Mouse (Mus musculus) CH12.LX (cell line): Measurements from ENCODE around the gene Pigyl. TPM values are rescaled to one million over a fixed set of nuclear protein-coding genes. Genes with fewer than 3 reads are reported as not detected.
"Not testable (repeated sequence)": the region's sequence is repeated elsewhere in the genome, so short reads cannot be mapped to it uniquely, and the experiment has no call there.

ENCODE experiments used
- DNase-seq: peaks from one replicate; pipeline ENCODE4 v3.0.0-alpha.2; 2013; ENCODE audit errors: extremely low read depth
- H3K27ac ChIP-seq: 2 replicates; pipeline ENCODE4 v1.5.1; 2012; ENCODE audit warnings: low read depth, mild to moderate bottlenecking, control low read depth, moderate library complexity; ENCODE audit not compliant: insufficient read depth
- H3K27me3 ChIP-seq: replicated peaks from 2 replicates; pipeline ENCODE3; 2012; ENCODE audit warnings: inconsistent platforms
- H3K36me3 ChIP-seq, 2 experiments: replicated peaks in 1 of 2; 2 replicates each; pipeline versions ENCODE3 to v1.6.1; 2012; ENCODE audit warnings: inconsistent platforms in 1 of 2, low read length in 1 of 2, mild to moderate bottlenecking in 1 of 2, mixed read lengths in 1 of 2, moderate library complexity in 1 of 2; ENCODE audit not compliant: control insufficient read depth in 1 of 2, insufficient read depth in 1 of 2
- H3K4me1 ChIP-seq, 2 experiments: 2 replicates each; pipeline ENCODE4 v1.6.1; 2012; ENCODE audit warnings: inconsistent platforms in 1 of 2, moderate library complexity in 1 of 2; ENCODE audit not compliant: insufficient read depth in 2 of 2, control insufficient read depth in 1 of 2
- H3K4me2 ChIP-seq: 2 replicates; pipeline ENCODE4 v1.6.1; 2012; ENCODE audit warnings: low read depth, mild to moderate bottlenecking, control low read depth; ENCODE audit not compliant: poor library complexity, insufficient read depth, severe bottlenecking
- H3K4me3 ChIP-seq, 3 experiments: fragments of 150-350 bp in 1 of 3; sonication (generic) in 1 of 3; replicated peaks in 1 of 3; 2 replicates each; pipeline versions ENCODE3 to v1.5.1; 2011 to 2012; ENCODE audit warnings: low read depth in 2 of 3, low read length in 2 of 3, mild to moderate bottlenecking in 2 of 3, moderate library complexity in 2 of 3, control low read depth in 1 of 3, improper control_type of control experiment in 1 of 3, inconsistent platforms in 1 of 3, mixed read lengths in 1 of 3; ENCODE audit not compliant: poor library complexity in 1 of 3
- H3K79me2 ChIP-seq: replicated peaks from 2 replicates; pipeline ENCODE4 v1.6.1; 2012; ENCODE audit warnings: mild to moderate bottlenecking, moderate library complexity; ENCODE audit not compliant: control insufficient read depth, poor library complexity, insufficient read depth, severe bottlenecking; ENCODE audit errors: extremely low read depth
- H3K9ac ChIP-seq: 2 replicates; pipeline ENCODE4 v1.6.1; 2012; ENCODE audit warnings: low read depth, mild to moderate bottlenecking, control low read depth, moderate library complexity; ENCODE audit not compliant: insufficient read depth
- H3K9me3 ChIP-seq: replicated peaks from 2 replicates; pipeline ENCODE3; 2012; ENCODE audit warnings: low read length, inconsistent platforms, mixed read lengths
- BHLHE40 ChIP-seq: IDR thresholded peaks from 2 replicates; pipeline ENCODE4 v1.6.1; 2011; ENCODE audit warnings: mild to moderate bottlenecking, low read depth, low read length, improper control_type of control experiment
- CHD2 ChIP-seq: IDR thresholded peaks from 2 replicates; pipeline ENCODE4 v1.6.1; 2011; ENCODE audit warnings: low read length, improper control_type of control experiment
- CTCF ChIP-seq, 2 experiments: IDR thresholded peaks in 1 of 2; conservative IDR thresholded peaks in 1 of 2; 2 replicates each; pipeline ENCODE4 v1.5.1; 2011 to 2012; ENCODE audit warnings: low read depth in 2 of 2, low read length in 2 of 2, improper control_type of control experiment in 1 of 2, inconsistent platforms in 1 of 2, mild to moderate bottlenecking in 1 of 2, moderate library complexity in 1 of 2
- E2F4 ChIP-seq: IDR thresholded peaks from 2 replicates; pipeline ENCODE4 v1.6.1; 2011; ENCODE audit warnings: low read depth, low read length, improper control_type of control experiment; ENCODE audit not compliant: insufficient replicate concordance
- ELF1 ChIP-seq: IDR thresholded peaks from 2 replicates; pipeline ENCODE4 v1.6.1; 2014; ENCODE audit warnings: low read depth, mild to moderate bottlenecking, inconsistent platforms, low read length, improper control_type of control experiment
- EP300 ChIP-seq: IDR thresholded peaks from 2 replicates; pipeline ENCODE4 v1.6.1; 2011; ENCODE audit warnings: low read length, improper control_type of control experiment
- ETS1 ChIP-seq: conservative IDR thresholded peaks from 2 replicates; pipeline ENCODE4 v1.6.1; 2012; ENCODE audit warnings: low read depth, mild to moderate bottlenecking, inconsistent platforms, low read length, improper control_type of control experiment, moderate library complexity
- GABPA ChIP-seq: IDR thresholded peaks from 2 replicates; pipeline ENCODE4 v1.6.1; 2012; ENCODE audit warnings: low read depth, low read length, improper control_type of control experiment, inconsistent platforms; ENCODE audit not compliant: insufficient replicate concordance
- IRF4 ChIP-seq: IDR thresholded peaks from 2 replicates; pipeline ENCODE4 v1.6.1; 2014; ENCODE audit warnings: low read depth, mild to moderate bottlenecking, inconsistent platforms, low read length, improper control_type of control experiment
- JUN ChIP-seq: IDR thresholded peaks from 2 replicates; pipeline ENCODE4 v1.6.1; 2011; ENCODE audit warnings: low read depth, mild to moderate bottlenecking, low read length, improper control_type of control experiment, moderate library complexity; ENCODE audit not compliant: insufficient read depth
- JUND ChIP-seq: conservative IDR thresholded peaks from 2 replicates; pipeline ENCODE4 v1.6.1; 2011; ENCODE audit warnings: low read depth, low read length, improper control_type of control experiment
- KAT2A ChIP-seq: IDR thresholded peaks from 2 replicates; pipeline ENCODE4 v1.6.1; 2012; ENCODE audit warnings: low read length, improper control_type of control experiment, inconsistent platforms; ENCODE audit not compliant: insufficient replicate concordance
- MAFK ChIP-seq: IDR thresholded peaks from 2 replicates; pipeline ENCODE4 v1.6.1; 2011; ENCODE audit warnings: low read length, improper control_type of control experiment; ENCODE audit not compliant: insufficient replicate concordance
- MAX ChIP-seq: IDR thresholded peaks from 2 replicates; pipeline ENCODE4 v1.6.1; 2011; ENCODE audit warnings: low read length, improper control_type of control experiment
- MXI1 ChIP-seq: IDR thresholded peaks from 2 replicates; pipeline ENCODE4 v1.6.1; 2011; ENCODE audit warnings: mild to moderate bottlenecking, low read depth, low read length, improper control_type of control experiment
- MYC ChIP-seq: IDR thresholded peaks from 2 replicates; pipeline ENCODE4 v1.6.1; 2011; ENCODE audit warnings: low read depth, mild to moderate bottlenecking, improper control_type of control experiment, low read length
- NELFE ChIP-seq: IDR thresholded peaks from 2 replicates; pipeline ENCODE4 v1.6.1; 2011; ENCODE audit warnings: low read depth, low read length, improper control_type of control experiment
- NRF1 ChIP-seq: IDR thresholded peaks from 2 replicates; pipeline ENCODE4 v1.6.1; 2014; ENCODE audit warnings: low read depth, mild to moderate bottlenecking, inconsistent platforms, low read length, improper control_type of control experiment, moderate library complexity
- POLR2A ChIP-seq: IDR thresholded peaks from 2 replicates; pipeline ENCODE4 v1.6.1; 2011; ENCODE audit warnings: low read depth, mild to moderate bottlenecking, improper control_type of control experiment, low read length
- POLR2AphosphoS2 ChIP-seq: IDR thresholded peaks from 2 replicates; pipeline ENCODE4 v1.6.1; 2011; ENCODE audit warnings: low read depth, low read length, improper control_type of control experiment
- SIN3A ChIP-seq: IDR thresholded peaks from 2 replicates; pipeline ENCODE4 v1.6.1; 2012; ENCODE audit warnings: low read length, improper control_type of control experiment, inconsistent platforms
- SMC3 ChIP-seq: IDR thresholded peaks from 2 replicates; pipeline ENCODE4 v1.6.1; 2011; ENCODE audit warnings: low read depth, low read length, improper control_type of control experiment
- TCF12 ChIP-seq: IDR thresholded peaks from 2 replicates; pipeline ENCODE4 v1.6.1; 2014; ENCODE audit warnings: low read depth, mild to moderate bottlenecking, inconsistent platforms, low read length, improper control_type of control experiment
- UBTF ChIP-seq: IDR thresholded peaks from 2 replicates; pipeline ENCODE4 v1.6.1; 2012; ENCODE audit warnings: low read depth, mild to moderate bottlenecking, inconsistent platforms, low read length, improper control_type of control experiment, moderate library complexity
- USF1 ChIP-seq: IDR thresholded peaks from 2 replicates; pipeline ENCODE4 v1.6.1; 2014; ENCODE audit warnings: low read depth, mild to moderate bottlenecking, inconsistent platforms, low read length, improper control_type of control experiment
- USF2 ChIP-seq: conservative IDR thresholded peaks from 2 replicates; pipeline ENCODE4 v1.6.1; 2011; ENCODE audit warnings: low read depth, low read length, improper control_type of control experiment
- ZMIZ1 ChIP-seq: IDR thresholded peaks from 2 replicates; pipeline ENCODE4 v1.6.1; 2012; ENCODE audit warnings: low read depth, mild to moderate bottlenecking, inconsistent platforms, low read length, improper control_type of control experiment
- dilution Hi-C: fragments of 300-500 bp; cut with MboI; formaldehyde crosslinking; loops from 2 replicates; pipeline ENCODE4 v1.14.3; 2020; ENCODE audit warnings: low sequenced_read_pairs; ENCODE audit not compliant: extremely low pct_unique_long_range_greater_than_20kb, extremely low pct_ligation_motif_present
- in situ Hi-C: fragments of 300-500 bp; cut with MboI; formaldehyde crosslinking; loops from 3 replicates; pipeline ENCODE4 v1.14.3; 2019; ENCODE audit warnings: low sequenced_read_pairs, low pct_ligation_motif_present, low pct_unique_long_range_greater_than_20kb, mixed read lengths
- polyA plus RNA-seq: library from polyadenylated mRNA; unstranded; fragments of >175 nt; gene quantifications from 2 replicates; pipeline ENCODE4 v1.2.1, GENCODE M21; 2012; ENCODE audit warnings: low read depth; ENCODE audit not compliant: insufficient read length
- total RNA-seq, 2 experiments: library from RNA; depleted of rRNA; stranded (reverse); fragments of 300-350 nt in 1 of 2; fragments of >200 nt in 1 of 2; gene quantifications; 2 replicates each; pipeline ENCODE4 v1.2.3; 2012 to 2014

Pigyl gene
- total and polyA plus RNA-seq, 3 experiments: 5.0 to 24.9 (median 22.8) TPM

DNA sequence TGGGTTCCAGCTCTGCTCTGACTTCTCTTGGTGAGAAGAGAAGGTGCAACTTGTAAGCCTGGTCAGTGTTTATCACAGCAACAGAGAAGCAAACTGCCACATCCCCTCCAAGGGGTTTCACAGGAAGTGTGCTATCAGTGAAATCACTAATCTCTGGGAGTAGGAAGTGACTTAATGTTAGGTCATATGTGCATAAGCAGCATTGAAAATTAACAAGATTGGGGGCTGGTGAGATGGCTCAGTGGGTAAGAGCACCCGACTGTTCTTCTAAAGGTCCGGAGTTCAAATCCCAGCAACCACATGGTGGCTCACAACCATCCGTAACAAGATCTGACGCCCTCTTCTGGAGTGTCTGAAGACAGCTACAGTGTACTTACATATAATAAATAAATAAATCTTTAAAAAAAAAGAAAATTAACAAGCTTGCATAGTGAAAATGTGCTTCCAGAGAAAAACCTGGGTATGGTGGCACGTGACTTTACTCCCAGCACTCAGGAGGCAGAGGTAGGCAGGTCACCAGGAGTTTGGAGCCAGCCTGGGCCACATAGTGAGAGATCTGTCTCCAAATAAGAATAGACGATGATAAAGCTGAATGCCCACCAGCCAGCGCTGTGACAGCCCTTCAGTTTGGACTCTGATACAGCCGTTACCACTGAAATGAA is 12.2 kb upstream of the Pigyl start:
- no peak overlapping the region for H3K9ac ChIP-seq
- TF ChIP-seq NRF1 (no peak), MAX (no peak), E2F4 (no peak), MAFK (no peak), UBTF (no peak), USF2 (no peak), ZMIZ1 (no peak), TCF12 (no peak), JUND (no peak), POLR2AphosphoS2 (no peak), MYC (no peak), MXI1 (no peak), JUN (no peak), ELF1 (no peak), IRF4 (no peak), USF1 (no peak), BHLHE40 (no peak), NELFE (no peak)
- TF ChIP-seq, all 38 proteins: peak for 0
- in situ Hi-C loops (no loop called here), dilution Hi-C loops (no loop called here)
- H3K4me2 ChIP-seq: no peak overlapping the region
- H3K4me3 ChIP-seq: no peak overlapping the region
- peaks cover 10% of the 10 kb centered on the region for H3K9me3 ChIP-seq
- H3K27me3 ChIP-seq: no peaks in the 10 kb centered on the region
- peaks cover 6 to 18% of the 10 kb centered on the region in 2 experiments; a peak in 3 of 4 replicates for H3K4me1 ChIP-seq
- DNase-seq: no peak
- H3K79me2 ChIP-seq: no peaks in the 10 kb centered on the region
- no peak overlapping the region for H3K27ac ChIP-seq
- H3K36me3 ChIP-seq: no peaks in the 10 kb centered on the region

DNA sequence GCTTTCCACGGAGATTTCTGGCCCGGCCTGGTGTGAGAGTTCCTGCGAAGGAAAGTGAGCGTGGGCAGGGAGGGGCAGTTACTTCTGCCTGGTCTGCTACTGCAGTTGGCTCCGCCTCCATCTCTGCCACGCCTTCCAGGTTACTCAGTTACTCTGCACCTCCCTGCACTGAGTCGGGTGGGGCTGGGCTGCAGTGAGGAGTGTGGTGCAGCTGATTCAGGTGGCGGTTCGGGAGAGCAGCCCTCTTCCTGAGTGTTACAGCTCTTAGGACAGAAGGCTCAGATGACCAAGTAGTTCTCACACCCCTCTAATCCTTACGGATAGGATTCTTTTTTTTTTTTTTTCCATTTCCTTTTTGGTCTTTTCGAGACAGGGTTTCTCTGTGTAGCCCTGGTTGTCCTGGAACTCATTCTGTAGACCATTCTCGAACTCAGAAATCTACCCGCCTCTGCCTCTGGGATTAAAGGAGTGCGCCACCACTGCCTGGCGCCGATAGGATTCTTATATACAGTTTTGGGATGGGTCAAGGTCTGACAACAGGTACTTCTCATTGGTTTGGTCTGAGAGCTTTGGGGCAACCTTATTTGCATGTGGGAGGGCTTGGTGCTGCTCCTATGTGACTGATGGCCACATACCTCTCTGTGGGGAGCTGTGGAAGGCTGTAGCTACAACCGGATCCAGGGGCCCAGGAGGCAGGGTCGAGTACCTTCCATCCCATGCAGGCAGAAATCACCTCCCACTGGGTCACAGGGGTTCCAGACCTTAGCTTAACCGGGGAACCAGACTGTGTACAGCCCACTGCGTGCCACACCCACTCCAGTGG is 7.0 kb upstream of the Pigyl start:
- Histone ChIP-seq H3K4me3 (no peak overlapping the region), H3K27ac (no peak overlapping the region), H3K4me1 (peaks cover 6 to 15% of the 10 kb centered on the region in 2 experiments; a peak in 3 of 4 replicates), H3K79me2 (no peaks in the 10 kb centered on the region), H3K27me3 (no peaks in the 10 kb centered on the region), H3K9me3 (peaks cover 12% of the 10 kb centered on the region), H3K36me3 (no peaks in the 10 kb centered on the region), H3K9ac (no peak overlapping the region), H3K4me2 (no peak overlapping the region; the same call in 1 of the 2 replicates)
- DNase-seq: peak; percentile 18
- in situ Hi-C loops: loop anchor here (10.0 kb wide), 1 partner anchor 65 kb away; no protein-coding TSS in a partner anchor
- dilution Hi-C loops: no loop called here
- no peak for TF ChIP-seq SMC3
- TF ChIP-seq POLR2A: no peak
- TF ChIP-seq POLR2AphosphoS2: no peak
- no peak for TF ChIP-seq CTCF (conservative IDR thresholded peaks at IDR 0.05 in 1 of 2, IDR thresholded peaks at IDR 0.05 in 1 of 2; ENCODE audit: low read depth in 2 of 2, low read length in 2 of 2)
- TF ChIP-seq CHD2: no peak
- TF ChIP-seq JUN: no peak
- no peak for TF ChIP-seq E2F4
- TF ChIP-seq SIN3A: no peak
- TF ChIP-seq ETS1: no peak
- no peak for TF ChIP-seq GABPA
- no peak for TF ChIP-seq EP300
- no peak for TF ChIP-seq KAT2A

DNA sequence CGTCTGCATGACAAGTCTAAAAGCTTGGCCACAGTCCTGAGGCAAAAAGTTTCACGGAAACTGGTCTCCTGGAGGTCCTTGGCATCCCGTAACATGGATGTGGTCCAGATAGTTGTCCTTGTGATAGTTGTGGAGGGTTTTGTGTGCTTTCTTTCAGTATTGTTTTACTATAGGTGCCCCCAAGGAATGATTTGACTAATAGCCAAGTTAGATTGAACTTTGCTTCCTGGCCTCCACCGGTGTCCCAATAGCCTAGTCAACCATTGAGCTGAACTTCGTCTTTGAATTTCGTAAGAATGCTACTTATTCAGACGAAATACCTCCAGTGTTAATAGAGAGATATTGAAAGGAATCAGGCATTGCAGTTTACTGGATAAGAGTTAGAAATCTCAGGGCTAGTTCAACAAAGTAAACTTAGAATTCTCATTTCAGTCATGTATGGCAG is 6.4 kb upstream of the Pigyl start:
- H3K36me3 ChIP-seq, dilution Hi-C loops, H3K4me2 ChIP-seq, H3K4me3 ChIP-seq, H3K27ac ChIP-seq, H3K27me3 ChIP-seq, DNase-seq, H3K9ac ChIP-seq, H3K79me2 ChIP-seq: not testable (repeated sequence)
- in situ Hi-C loops: loop anchor here (10.0 kb wide), 1 partner anchor 65 kb away; no protein-coding TSS in a partner anchor
- peaks cover 12% of the 10 kb centered on the region for H3K9me3 ChIP-seq
- H3K4me1 ChIP-seq: peaks cover 6 to 16% of the 10 kb centered on the region in 2 experiments; a peak in 3 of 4 replicates
